Mouse (Mus musculus) C2C12 (cell line): ENCODE data around the gene Cpt1a.

ENCODE experiments used
- CEBPB ChIP-seq: IDR thresholded peaks from one replicate; pipeline ENCODE4 v1.6.1; 2011; ENCODE audit warnings: low read depth, mild to moderate bottlenecking, control low read depth, moderate library complexity
- CTCF ChIP-seq: IDR thresholded peaks from one replicate; pipeline ENCODE4 v1.5.1; 2011; ENCODE audit not compliant: control insufficient read depth, insufficient read depth, insufficient read length
- MAX ChIP-seq: IDR thresholded peaks from one replicate; pipeline ENCODE4 v1.6.1; 2011; ENCODE audit warnings: mild to moderate bottlenecking, control low read depth
- USF1 ChIP-seq: IDR thresholded peaks from one replicate; pipeline ENCODE4 v1.6.1; 2011; ENCODE audit warnings: low read depth, mild to moderate bottlenecking, control low read depth, moderate library complexity

DNA sequence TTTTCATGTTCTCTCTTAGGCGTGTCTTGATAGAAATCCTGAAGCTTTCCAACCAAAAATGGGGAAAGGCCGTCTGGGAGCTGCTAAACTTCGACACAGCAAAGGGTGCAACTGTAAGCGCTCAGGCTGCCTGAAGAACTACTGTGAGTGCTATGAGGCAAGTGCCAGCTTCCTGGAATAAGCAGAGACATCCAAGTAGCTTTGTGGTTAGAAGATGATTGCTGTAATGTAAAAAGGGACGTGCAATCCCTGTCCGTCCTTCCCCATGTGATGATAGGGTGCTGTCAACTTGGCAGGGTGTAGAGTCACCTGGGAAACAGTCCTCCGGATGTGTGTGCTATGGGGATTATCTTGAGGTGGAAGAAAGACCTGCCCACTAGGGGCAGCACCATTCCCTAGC is 81.9 kb downstream of the Cpt1a start:
- TF ChIP-seq CTCF, result no peak
- TF ChIP-seq USF1, result no peak
- TF ChIP-seq MAX, result no peak
- no peak for TF ChIP-seq CEBPB
